32 mouse cellular contexts compared by ENCODE assay signal in the genomic region with DNA sequence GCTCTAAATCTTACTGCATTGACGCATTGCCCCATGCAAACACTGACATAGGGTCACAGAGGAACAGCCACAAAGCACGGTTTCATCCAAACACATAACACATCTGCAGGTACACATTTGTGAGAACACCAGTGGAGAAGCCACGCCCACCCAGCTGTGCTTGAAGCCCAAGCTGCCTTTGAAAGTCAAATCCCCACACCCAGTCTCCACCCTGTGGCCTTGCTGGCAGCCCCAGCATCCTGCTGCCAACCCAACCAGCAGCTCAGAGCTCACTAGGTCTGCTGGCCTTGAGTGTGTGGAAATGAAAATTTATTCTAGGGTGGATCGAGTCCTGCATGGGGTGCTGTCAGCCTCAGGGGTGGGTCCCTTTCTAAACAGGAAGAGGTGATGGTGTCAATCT. TPM values are rescaled to one million over a fixed set of nuclear protein-coding genes. Genes with fewer than 3 reads are reported as not detected.
A peak's percentile ranks its signal among the peaks of the same experiment; 100 is the strongest.
DNase-seq lines count a peak whose midpoint lies in the region; ATAC-seq and TF ChIP-seq lines count a peak whose summit lies in the region.
"Had no signal": no experiment of that assay in that cellular context is flagged by ENCODE, and none has a peak within 500 bp of the region (broad histone marks: within the 10 kb centered on the region; RNA-seq: fewer than 3 reads in every experiment).

No protein-coding gene starts in this region.

- no peaks in the 10 kb centered on the region for H3K4me1 ChIP-seq in intestine, postnatal 0 days (replicated peaks; ENCODE audit: control insufficient read depth, insufficient read depth, low read length)
- no peaks in the 10 kb centered on the region for H3K4me1 ChIP-seq in lung, postnatal 0 days (ENCODE audit: insufficient read depth, low read depth, low read length)

- H3K4me3 ChIP-seq in intestine, postnatal 0 days (ENCODE audit: low read depth, low read length) = no peak overlapping the region
- no peak overlapping the region for H3K4me3 ChIP-seq in lung, postnatal 0 days (ENCODE audit: low read depth, low read length)
- H3K4me3 ChIP-seq: embryonic facial prominence, embryonic 10.5 days; embryonic facial prominence, embryonic 15.5 days; forebrain, embryonic 12.5 days; hindbrain, embryonic 10.5 days; hindbrain, embryonic 15.5 days; midbrain, embryonic 10.5 days; stomach, embryonic 15.5 days had no signal

- H3K27me3 ChIP-seq in intestine, postnatal 0 days (replicated peaks; ENCODE audit: control insufficient read depth, insufficient read depth, low read length) = peaks cover 13% of the 10 kb centered on the region; the same call in 1 of the 2 replicates
- H3K27me3 ChIP-seq in lung, postnatal 0 days (replicated peaks; ENCODE audit: insufficient read depth, low read length) = peaks cover 4% of the 10 kb centered on the region; the same call in 1 of the 2 replicates
- H3K27me3 ChIP-seq: hindbrain, embryonic 15.5 days had no signal

- no peaks in the 10 kb centered on the region for H3K36me3 ChIP-seq in intestine, postnatal 0 days (ENCODE audit: control insufficient read depth, insufficient read depth)
- no peaks in the 10 kb centered on the region for H3K36me3 ChIP-seq in lung, postnatal 0 days (ENCODE audit: insufficient read depth, low read length)
- H3K36me3 ChIP-seq: embryonic facial prominence, embryonic 10.5 days; embryonic facial prominence, embryonic 15.5 days; forebrain, embryonic 12.5 days; hindbrain, embryonic 10.5 days; hindbrain, embryonic 15.5 days; midbrain, embryonic 10.5 days; stomach, embryonic 15.5 days had no signal

- H3K9me3 ChIP-seq in intestine, postnatal 0 days (ENCODE audit: control insufficient read depth) = no peaks in the 10 kb centered on the region
- no peaks in the 10 kb centered on the region for H3K9me3 ChIP-seq in lung, postnatal 0 days (ENCODE audit: low read length)
- H3K9me3 ChIP-seq: embryonic facial prominence, embryonic 10.5 days; embryonic facial prominence, embryonic 15.5 days; forebrain, embryonic 12.5 days; hindbrain, embryonic 10.5 days; hindbrain, embryonic 15.5 days; midbrain, embryonic 10.5 days; stomach, embryonic 15.5 days had no signal

- peak; percentile 9 for DNase-seq in cerebellum, adult 9-10 months
- peak; percentile 82 for DNase-seq in ZHBTc4 (ENCODE audit: low read depth, low spot score)
- DNase-seq in adrenal gland, postnatal 25 days = peak; percentile 56
- peak; percentile 19 for DNase-seq in thymus, postnatal 25 days
- no peak for DNase-seq in cerebellum, postnatal 25 days
- no peak for DNase-seq in lung, postnatal 0 days (ENCODE audit: low spot score)
- DNase-seq: cerebellum, adult 11-12 months; cerebellum, postnatal 14 days; gastrocnemius, postnatal 14 days; heart, postnatal 14 days; kidney, adult 8-10 months; kidney, postnatal 14 days; layer of hippocampus, adult 9-11 months; liver; lung, adult 2 months; lung, postnatal 14 days had no signal

- no peak overlapping the region for H3K9ac ChIP-seq in intestine, postnatal 0 days (ENCODE audit: low read depth, low read length)
- no peak overlapping the region for H3K9ac ChIP-seq in lung, postnatal 0 days (replicated peaks; ENCODE audit: low read depth)
- H3K9ac ChIP-seq: embryonic facial prominence, embryonic 15.5 days; forebrain, embryonic 12.5 days; hindbrain, embryonic 15.5 days; liver, embryonic 14.5 days; stomach, embryonic 15.5 days had no signal

- no peak for TF ChIP-seq CTCF in intestine, postnatal 0 days (IDR thresholded peaks at IDR 0.05; ENCODE audit: low read depth)
- TF ChIP-seq CTCF in lung, postnatal 0 days (IDR thresholded peaks at IDR 0.05) = no peak

- WGBS in intestine, postnatal 0 days = 51% methylated on average over 4 of the region's 4 CpGs
- 46% methylated on average over 4 of the region's 4 CpGs for WGBS in lung, postnatal 0 days

- no peak for TF ChIP-seq EP300 in lung, postnatal 0 days (IDR thresholded peaks at IDR 0.05)

- no peak for ATAC-seq in cerebellum, adult (ENCODE audit: insufficient number of reproducible peaks, low FRiP score, low TSS enrichment)
- ATAC-seq in intestine, postnatal 0 days = no peak
- no peak for ATAC-seq in lung, postnatal 0 days
- ATAC-seq: activated CD4-positive, CD25-positive, alpha-beta regulatory T cell, adult 4 months; midbrain, embryonic 16.5 days had no signal

- no peak overlapping the region for H3K4me2 ChIP-seq in intestine, postnatal 0 days (replicated peaks; ENCODE audit: low read depth)
- H3K4me2 ChIP-seq in lung, postnatal 0 days (replicated peaks; ENCODE audit: low read depth, low read length) = no peak overlapping the region
- H3K4me2 ChIP-seq: embryonic facial prominence, embryonic 15.5 days; forebrain, embryonic 12.5 days; hindbrain, embryonic 15.5 days; stomach, embryonic 15.5 days had no signal

- H3K27ac ChIP-seq in intestine, postnatal 0 days (ENCODE audit: low read depth, low read length) = no peak overlapping the region
- no peak overlapping the region for H3K27ac ChIP-seq in lung, postnatal 0 days (ENCODE audit: low read length)
- H3K27ac ChIP-seq: embryonic facial prominence, embryonic 10.5 days; embryonic facial prominence, embryonic 15.5 days; forebrain, embryonic 12.5 days; hindbrain, embryonic 15.5 days; liver, embryonic 14.5 days; midbrain, embryonic 10.5 days; stomach, embryonic 15.5 days had no signal

RNA-seq across cellular contexts. Expression of a gene that starts 7.4 kb away (rescaled TPM):
- 22.7 and 29.8 TPM in 2 replicates for total RNA-seq in adrenal gland, postnatal 25 days (2021)
- polyA plus RNA-seq in intestine, postnatal 0 days (2015; fragmentation: Nextera tagmentation; extraction: Ambion mirVana) = 0.43 and 0.70 TPM in 2 replicates
- 0.21 and 0.33 TPM in 2 replicates for polyA plus RNA-seq in lung, postnatal 0 days (2015; fragmentation: Nextera tagmentation; extraction: Ambion mirVana)
- total RNA-seq: granulocyte monocyte progenitor cell, adult 5-6 weeks had no signal

RNA-seq across cellular contexts. Expression of a gene that starts 48.2 kb away (rescaled TPM):
- 0.86 and 3.4 TPM in 2 replicates for total RNA-seq in adrenal gland, postnatal 25 days (2021)
- not detected in 2 replicates for polyA plus RNA-seq in intestine, postnatal 0 days (2015; fragmentation: Nextera tagmentation; extraction: Ambion mirVana)
- not detected in 2 replicates for polyA plus RNA-seq in lung, postnatal 0 days (2015; fragmentation: Nextera tagmentation; extraction: Ambion mirVana)
- total RNA-seq: gastrocnemius, postnatal 14 days; granulocyte monocyte progenitor cell, adult 5-6 weeks; heart, postnatal 14 days had no signal
- polyA plus RNA-seq: activated CD4-positive, CD25-positive, alpha-beta regulatory T cell, adult 4 months; embryonic facial prominence, embryonic 10.5 days; forebrain, embryonic 12.5 days; limb, embryonic 11.5 days; lung, adult 2 months; midbrain, embryonic 10.5 days; midbrain, embryonic 16.5 days; neural tube, embryonic 11.5 days; small intestine, adult 2 months had no signal

Comparison
In these comparisons a context has a peak if more than half of its experiments do, and no peak if none do; other contexts are left out.
1. DNase-seq: peak in cerebellum, adult 9-10 months (single experiment), ZHBTc4 (single experiment), adrenal gland, postnatal 25 days (single experiment) and thymus, postnatal 25 days (single experiment); none in cerebellum, postnatal 25 days (0 of 2) and lung, postnatal 0 days (single experiment).